Mouse (Mus musculus) midbrain, embryonic 11.5 days (tissue): ENCODE results near the gene Mreg. TPM values are rescaled to one million over a fixed set of nuclear protein-coding genes. Genes with fewer than 3 reads are reported as not detected.

Experiments used
- ATAC-seq: fragments of 200-750 bp; cut with Nextera tagmentation; 2 replicates; pipeline ENCODE4 v1.8.0; 2017; ENCODE audit warnings: moderate TSS enrichment, moderate library complexity; ENCODE audit not compliant: low FRiP score
- DNase-seq: peaks from one replicate; pipeline ENCODE4 v3.0.0; 2015; ENCODE audit warnings: low spot score; ENCODE audit errors: missing footprints
- H3K27ac ChIP-seq: fragments of 300-500 bp; sonication (generic); 2 replicates; pipeline ENCODE4 v1.5.1; 2014; ENCODE audit warnings: low read depth, low read length
- H3K27me3 ChIP-seq: fragments of 300-500 bp; sonication (generic); 2 replicates; pipeline ENCODE4 v1.6.1; 2014; ENCODE audit warnings: mild to moderate bottlenecking, low read length, moderate library complexity, mixed read lengths; ENCODE audit not compliant: control insufficient read depth, insufficient read depth
- H3K36me3 ChIP-seq: fragments of 300-500 bp; sonication (generic); 2 replicates; pipeline ENCODE4 v1.6.1; 2014; ENCODE audit warnings: mild to moderate bottlenecking, low read length, moderate library complexity, mixed read lengths; ENCODE audit not compliant: control insufficient read depth, insufficient read depth
- H3K4me1 ChIP-seq: fragments of 300-500 bp; sonication (generic); 2 replicates; pipeline ENCODE4 v1.6.1; 2014; ENCODE audit warnings: low read length; ENCODE audit not compliant: control insufficient read depth, insufficient read depth
- H3K4me2 ChIP-seq: fragments of 300-500 bp; sonication (generic); 2 replicates; pipeline ENCODE4 v1.6.1; 2014; ENCODE audit warnings: mild to moderate bottlenecking, moderate library complexity
- H3K4me3 ChIP-seq: fragments of 300-500 bp; sonication (generic); 2 replicates; pipeline ENCODE4 v1.5.1; 2014; ENCODE audit warnings: low read depth, low read length
- H3K9ac ChIP-seq: fragments of 300-500 bp; sonication (generic); 2 replicates; pipeline ENCODE4 v1.6.1; 2014; ENCODE audit warnings: low read length
- H3K9me3 ChIP-seq: fragments of 300-500 bp; sonication (generic); 2 replicates; pipeline ENCODE4 v1.6.1; 2016; ENCODE audit warnings: low read length; ENCODE audit not compliant: control insufficient read depth
- WGBS: fragments of 180-500 bp; shearing (Covaris S2); extraction: QIAGEN DNeasy Blood & Tissue Kit; methylation state at CpG from one replicate; pipeline ENCODE4 v1.1.7; 2014; 5-methylcytosine and 5-hydroxymethylcytosine counted together
- polyA plus RNA-seq: library from polyadenylated mRNA; unstranded; fragments of >200 nt; fragmentation: Nextera tagmentation; extraction: Ambion mirVana; gene quantifications from 2 replicates; pipeline ENCODE4 v1.2.1, GENCODE M21; 2014

Gene Mreg
- polyA plus RNA-seq, 1 experiment from 2014 or later, result 6.3 TPM

GRCm38 (mm10) chr1:72123434-72124297, 88.4 kb downstream of the Mreg start:
- H3K4me1 ChIP-seq, result no peaks in the 10 kb centered on the region
- WGBS, result 33% methylated on average over 23 of the region's 23 CpGs
- no peaks in the 10 kb centered on the region for H3K36me3 ChIP-seq
- no peak overlapping the region for H3K4me2 ChIP-seq
- no peak overlapping the region for H3K27ac ChIP-seq
- H3K9me3 ChIP-seq, result no peaks in the 10 kb centered on the region
- H3K9ac ChIP-seq, result no peak overlapping the region
- H3K4me3 ChIP-seq, result no peak overlapping the region
- DNase-seq (peak; percentile 99), ATAC-seq (peak; percentile 78; the same call in 1 of the 2 replicates)
- no peaks in the 10 kb centered on the region for H3K27me3 ChIP-seq

- no peaks in the 10 kb centered on the region for H3K27me3 ChIP-seq
- ATAC-seq (no peak), DNase-seq (no peak)
- H3K4me3 ChIP-seq, result no peak overlapping the region
- no peaks in the 10 kb centered on the region for H3K9me3 ChIP-seq
- no peaks in the 10 kb centered on the region for H3K36me3 ChIP-seq
- H3K27ac ChIP-seq, result no peak overlapping the region
- no peak overlapping the region for H3K9ac ChIP-seq
- no peak overlapping the region for H3K4me2 ChIP-seq
- no peaks in the 10 kb centered on the region for H3K4me1 ChIP-seq
- WGBS, result 85% methylated on average over 17 of the region's 17 CpGs
Observed at GRCm38 (mm10) chr1:72121608-72122185, 90.4 kb downstream of the Mreg start.

GRCm38 (mm10) chr1:72119981-72120380, 92.1 kb downstream of the Mreg start:
- ATAC-seq, result no peak
- no peak for DNase-seq
- WGBS, result 52% methylated on average over 4 of the region's 4 CpGs
- no peaks in the 10 kb centered on the region; the same call in 1 of the 2 replicates for H3K9me3 ChIP-seq
- H3K36me3 ChIP-seq, result no peaks in the 10 kb centered on the region
- no peak overlapping the region for H3K4me2 ChIP-seq
- H3K9ac ChIP-seq, result no peak overlapping the region
- no peaks in the 10 kb centered on the region for H3K27me3 ChIP-seq
- H3K4me3 ChIP-seq, result no peak overlapping the region
- no peak overlapping the region for H3K27ac ChIP-seq
- H3K4me1 ChIP-seq, result no peaks in the 10 kb centered on the region

GRCm38 (mm10) chr1:72114206-72114605, 97.9 kb downstream of the Mreg start:
- WGBS, result 87% methylated on average over 5 of the region's 5 CpGs
- no peak overlapping the region for H3K27ac ChIP-seq
- H3K36me3 ChIP-seq, result no peaks in the 10 kb centered on the region
- no peak overlapping the region for H3K4me3 ChIP-seq
- H3K9me3 ChIP-seq, result no peaks in the 10 kb centered on the region; the same call in 1 of the 2 replicates
- H3K9ac ChIP-seq, result no peak overlapping the region
- H3K27me3 ChIP-seq, result no peaks in the 10 kb centered on the region
- no peaks in the 10 kb centered on the region for H3K4me1 ChIP-seq
- DNase-seq (no peak), ATAC-seq (no peak)
- H3K4me2 ChIP-seq, result no peak overlapping the region

Other genes with a start within 250 kb of the Mreg start
- gene Pecr, start 72.0 kb upstream of the Mreg start, polyA plus RNA-seq, result 14.5 and 14.7 TPM in 2 replicates
- gene Tmem169, start 72.1 kb upstream of the Mreg start, polyA plus RNA-seq, result 14.2 and 14.4 TPM in 2 replicates
- 52.3 and 57.7 TPM in 2 replicates for gene Xrcc5, start 95.1 kb upstream of the Mreg start, polyA plus RNA-seq